Mouse (Mus musculus): ENCODE measurements around the gene Pbx3. TPM values are rescaled to one million over a fixed set of nuclear protein-coding genes. Genes with fewer than 3 reads are reported as not detected.

Gene Pbx3
- 1 to 10 TPM; 8.6 to 9.0 TPM for total RNA-seq (2021)

DNA sequence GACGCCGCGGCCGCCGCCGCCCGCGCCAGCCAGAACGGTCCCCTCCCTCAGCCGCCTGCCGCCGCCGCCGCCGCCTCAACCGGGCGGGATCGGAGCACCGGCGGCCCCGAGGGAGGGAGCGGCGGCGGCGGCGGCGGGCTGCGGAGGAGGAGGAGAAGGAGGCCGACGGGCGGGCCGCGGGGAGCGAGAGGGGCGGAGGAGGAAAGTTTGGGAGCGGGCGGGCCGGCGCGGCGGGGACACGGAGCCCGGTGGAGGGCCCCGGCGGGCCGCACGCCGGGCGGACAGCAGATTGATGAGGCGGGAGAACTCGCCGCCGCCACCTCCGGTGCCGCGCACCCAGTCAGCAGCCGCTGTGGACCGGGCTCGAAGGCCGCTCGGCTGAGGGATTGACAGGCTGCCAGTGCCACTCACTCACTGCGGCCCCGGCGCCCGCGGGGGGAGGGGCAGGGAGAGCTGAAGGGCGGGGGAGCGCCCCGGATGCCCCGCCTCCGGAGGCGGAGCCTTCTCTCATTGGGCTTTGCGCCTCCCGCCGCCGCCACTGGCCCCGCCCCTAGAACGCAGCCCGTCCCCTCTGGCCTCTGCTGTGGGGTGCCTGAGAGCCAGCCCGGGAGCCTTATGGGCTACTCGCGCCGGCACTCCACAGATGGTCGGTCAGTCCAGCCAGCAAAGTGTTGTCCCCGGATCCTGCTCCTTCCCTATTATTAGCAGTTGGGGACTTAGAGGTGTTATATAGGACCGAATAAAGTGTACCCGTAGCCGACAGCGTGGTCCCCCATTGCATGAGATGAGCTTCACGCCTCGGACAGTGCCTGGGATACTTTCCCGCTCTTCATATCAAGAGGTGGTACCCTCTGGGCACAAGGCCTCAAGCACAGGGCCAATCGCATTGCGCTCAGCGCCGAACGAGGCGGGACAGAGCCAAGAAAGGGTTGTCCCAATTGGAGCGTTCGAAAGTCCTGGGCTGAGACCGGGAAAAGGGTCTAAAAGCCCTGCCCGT, at the start of gene Pbx3:
Pbx3 (minus strand) TSS at position 838 of the 997 bp plus-strand sequence.
- intact Hi-C loops (cut with DNase I), result loop anchor here (2.0 to 5.0 kb wide), 2 partner anchors 32 to 125 kb away; no protein-coding TSS in a partner anchor
- DNase-seq, result peak; percentile 96 to 98

DNA sequence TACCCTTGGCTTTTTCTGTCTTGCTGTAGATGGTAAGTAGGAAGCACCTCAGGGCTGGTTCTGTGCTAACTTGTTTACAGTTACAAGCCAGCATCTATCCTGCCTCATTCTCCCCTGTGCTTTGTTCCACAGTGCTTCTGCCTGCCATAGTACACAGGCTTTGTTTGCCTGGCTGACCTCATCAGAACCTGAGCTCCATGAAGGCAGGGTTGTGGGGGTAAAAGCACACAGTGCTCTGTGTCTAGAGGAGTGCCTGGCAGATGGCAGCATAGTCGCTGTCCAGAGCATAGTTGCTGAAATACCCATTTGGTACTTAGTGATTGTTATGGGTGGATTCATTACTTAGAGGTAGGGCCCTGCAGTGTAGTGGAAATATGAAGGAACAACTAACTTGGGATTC, 47.3 kb upstream of the Pbx3 start:
- DNase-seq, result no peak

DNA sequence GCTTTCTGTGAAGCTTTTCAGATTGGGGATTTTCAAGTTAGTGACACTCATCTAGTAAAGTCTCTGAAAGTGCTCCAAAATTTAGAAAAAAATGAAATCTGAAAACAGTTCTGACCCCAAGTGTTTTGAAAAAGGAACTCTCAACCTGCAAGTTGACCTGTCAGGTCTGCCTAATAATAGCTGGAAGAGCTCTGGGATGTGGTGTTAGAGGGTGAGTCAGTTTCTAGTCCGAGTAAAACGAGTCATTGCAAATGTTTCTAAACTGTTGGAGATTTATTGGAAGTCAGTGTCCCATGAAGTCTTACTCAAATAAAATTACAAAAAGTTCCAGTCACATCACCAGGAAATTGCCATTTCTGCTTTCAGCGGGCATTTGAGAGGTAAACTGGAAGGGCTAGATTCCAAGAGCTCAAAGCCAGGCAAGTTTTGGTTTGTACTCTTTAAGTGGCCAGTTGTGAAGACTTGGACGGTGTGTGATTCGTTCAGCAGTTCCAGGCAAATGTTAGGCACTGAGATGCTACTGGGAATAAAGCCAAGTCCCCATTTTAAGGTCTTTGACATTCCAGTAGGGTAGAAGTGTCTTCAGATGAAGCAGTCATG, 36.9 kb upstream of the Pbx3 start:
- intact Hi-C loops (cut with DNase I), result loop anchor here (5.0 kb wide), 2 partner anchors 97 to 107 kb away; no protein-coding TSS in a partner anchor
- DNase-seq, result no peak

More for the DNA sequence above, 47.3 kb upstream of the Pbx3 start:
- intact Hi-C loops (cut with DNase I), result no loop called here

DNA sequence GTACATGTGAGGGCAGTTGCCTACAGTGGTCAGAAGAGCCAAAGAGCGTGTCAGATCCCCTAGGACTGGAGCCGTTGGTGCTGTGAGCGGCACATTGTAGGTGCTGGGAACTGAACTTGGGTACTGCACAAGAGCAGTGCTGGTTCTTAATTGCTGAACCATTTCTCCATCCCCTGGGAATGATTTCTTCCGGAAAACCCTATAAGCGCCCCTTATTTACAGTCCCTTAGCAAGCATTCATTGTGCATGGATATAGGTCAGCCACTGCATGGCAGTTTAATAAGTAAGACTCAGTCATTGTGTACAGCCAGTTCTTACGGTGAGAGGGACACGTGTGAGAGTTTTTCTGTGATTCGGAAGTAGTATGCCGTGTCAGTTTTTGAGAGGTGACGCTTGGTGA, 35.4 kb upstream of the Pbx3 start:
- intact Hi-C loops (cut with DNase I), result loop anchor here (5.0 kb wide), 1 partner anchor 109 kb away; no protein-coding TSS in a partner anchor
- DNase-seq, result no peak

DNA sequence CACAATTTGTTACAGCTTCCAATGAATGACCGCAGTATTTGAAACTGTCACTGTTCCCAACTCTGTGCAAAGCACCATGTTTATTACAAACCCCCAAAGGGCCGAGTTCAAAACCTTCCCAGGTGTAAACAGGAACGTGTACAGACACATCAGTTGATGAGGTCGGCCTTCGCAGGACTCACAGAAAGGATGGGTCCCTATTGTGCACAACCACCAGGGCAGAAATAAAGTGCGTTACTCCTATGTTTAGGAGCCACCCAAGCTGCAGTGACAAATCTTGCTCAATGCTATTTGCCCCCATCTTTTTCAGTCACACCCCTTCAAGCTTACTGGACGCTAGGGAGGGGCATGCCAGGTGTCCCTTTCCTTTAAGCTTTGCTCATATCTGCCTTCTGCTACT, 34.7 kb upstream of the Pbx3 start:
- intact Hi-C loops (cut with DNase I), result loop anchor here (5.0 kb wide), 1 partner anchor 110 kb away; no protein-coding TSS in a partner anchor
- DNase-seq, result no peak

DNA sequence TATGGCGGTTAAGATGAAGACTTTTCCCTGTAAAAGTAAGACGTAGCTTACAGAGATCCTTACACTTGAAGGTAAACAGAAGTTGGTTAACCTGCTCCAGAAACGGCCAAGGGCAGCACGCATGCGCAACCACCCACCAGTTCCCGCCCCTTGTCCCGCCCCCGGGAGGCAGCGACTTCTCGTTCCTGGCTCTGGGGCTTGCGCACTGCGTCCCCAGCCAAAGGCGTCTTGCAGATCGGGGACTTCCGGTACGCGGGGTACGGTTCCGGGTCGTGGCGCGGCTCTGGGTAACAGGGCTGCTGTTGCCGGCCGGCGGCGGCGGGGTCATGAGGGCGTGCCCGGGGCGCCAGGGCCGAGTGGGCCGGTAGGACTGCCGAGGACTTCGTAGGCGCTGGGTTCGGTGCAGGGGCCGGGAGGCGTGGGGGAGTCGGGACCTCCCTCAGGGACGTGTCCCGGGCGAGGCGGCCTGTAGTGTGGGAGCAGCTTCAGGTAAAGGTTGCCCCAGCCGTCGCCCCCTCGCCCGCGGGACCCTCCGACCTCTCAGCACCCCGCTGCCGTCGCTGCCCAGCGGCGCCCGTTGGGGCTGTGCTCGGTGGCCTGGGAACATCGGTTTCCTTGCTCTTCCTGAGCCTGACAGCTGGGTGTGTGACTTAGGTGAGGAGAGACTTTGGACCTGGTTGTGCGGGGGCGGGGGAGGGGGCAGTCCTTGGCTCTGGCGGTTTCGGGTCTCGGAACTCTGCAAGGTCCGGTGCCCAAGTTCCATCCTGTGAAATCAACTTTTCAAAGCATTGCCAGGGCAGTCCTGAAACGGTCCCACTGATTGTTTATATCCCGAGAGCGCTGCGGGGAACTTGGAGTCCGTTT, 33.9 kb upstream of the Pbx3 start, which contains the start of gene Mapkap1:
Mapkap1 (plus strand) TSS at position 171 of the 864 bp plus-strand sequence.
- intact Hi-C loops (cut with DNase I), result loop anchor here (5.0 kb wide), 1 partner anchor 110 kb away; no protein-coding TSS in a partner anchor
- DNase-seq, result peak; percentile 96 to 97

DNA sequence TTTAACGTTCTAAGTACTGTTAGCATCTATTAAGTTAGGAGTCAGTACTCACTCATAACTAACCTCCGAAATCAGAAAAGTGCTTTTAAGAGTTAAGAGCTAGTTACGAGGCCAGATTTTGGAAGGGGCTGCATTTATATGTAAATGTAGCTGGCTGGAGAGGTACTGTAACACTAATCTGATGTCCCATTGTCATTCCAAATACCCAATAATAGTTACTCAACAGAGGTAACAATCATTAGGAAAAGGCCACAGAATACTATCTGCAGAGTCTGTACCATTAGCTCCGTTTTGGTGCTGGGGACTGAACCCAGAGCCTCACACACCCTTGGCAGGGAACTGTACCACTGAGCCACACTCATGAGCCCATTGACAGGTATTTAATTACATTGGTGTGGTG, 26.6 kb upstream of the Pbx3 start:
- intact Hi-C loops (cut with DNase I), result no loop called here
- no peak for DNase-seq

DNA sequence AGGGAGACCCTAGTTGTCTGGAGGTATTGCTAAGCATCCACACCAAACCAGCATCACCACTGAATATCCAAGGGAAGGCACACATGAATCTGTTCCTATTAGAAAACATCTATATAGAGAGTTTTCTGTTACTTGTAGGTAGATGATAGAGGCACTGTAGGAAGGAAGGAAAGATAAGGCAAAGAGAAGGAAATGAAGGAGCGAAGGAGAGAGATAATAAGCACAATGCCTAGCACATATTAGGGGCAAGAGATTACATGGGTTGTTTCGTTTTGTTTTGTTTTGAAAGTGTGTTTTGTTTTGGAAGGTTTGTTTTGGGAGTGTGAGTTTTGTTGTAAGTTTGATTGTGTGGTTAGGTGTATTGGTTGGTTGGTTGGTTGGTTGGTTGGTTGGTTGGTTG, 6.0 kb upstream of the Pbx3 start:
- no peak for DNase-seq
- intact Hi-C loops (cut with DNase I), result no loop called here

DNA sequence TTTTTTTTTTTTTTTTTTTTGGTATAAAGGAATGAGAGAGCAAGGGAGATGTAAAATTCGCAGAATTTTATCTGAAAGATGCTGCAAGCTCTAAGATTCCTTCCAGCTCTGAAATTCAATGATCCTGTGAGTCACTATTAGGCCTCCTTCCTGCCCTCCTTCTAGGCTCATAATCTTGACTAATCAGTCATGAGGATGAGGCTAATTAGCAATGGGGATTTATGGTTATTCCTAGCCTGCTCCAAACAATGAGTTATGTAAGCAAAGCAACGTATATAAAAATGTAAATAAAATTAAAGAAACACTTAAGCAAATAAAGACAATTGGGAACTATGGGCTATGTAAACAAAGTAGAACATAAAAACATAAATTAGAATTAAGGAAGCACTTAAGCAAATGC, 1.4 kb upstream of the Pbx3 start:
- no peak for DNase-seq
- intact Hi-C loops (cut with DNase I), result loop anchor here (5.0 kb wide), 1 partner anchor 127 kb away; no protein-coding TSS in a partner anchor

DNA sequence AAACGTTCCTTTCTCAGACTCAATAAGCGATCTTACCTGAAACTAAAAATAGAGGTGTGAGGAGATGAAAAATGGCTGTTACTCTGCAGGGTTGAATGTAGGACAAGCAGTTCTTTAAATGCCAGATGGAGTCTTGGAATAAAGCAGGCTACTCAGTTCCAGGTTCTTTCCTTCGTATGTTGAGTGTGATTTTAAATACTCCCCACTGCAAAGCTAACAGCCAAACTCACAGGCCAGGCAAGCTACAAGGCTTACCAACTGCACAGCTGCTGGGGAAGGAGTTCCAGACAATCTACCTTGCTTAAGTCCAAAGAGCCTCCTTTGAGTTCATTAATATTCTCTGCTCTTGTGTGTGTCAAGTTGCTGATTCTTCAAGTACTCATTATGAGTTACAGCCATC, 944 bp upstream of the Pbx3 start:
- intact Hi-C loops (cut with DNase I), result loop anchor here (2.0 to 5.0 kb wide), 2 partner anchors 31 to 127 kb away; no protein-coding TSS in a partner anchor
- DNase-seq, result no peak

DNA sequence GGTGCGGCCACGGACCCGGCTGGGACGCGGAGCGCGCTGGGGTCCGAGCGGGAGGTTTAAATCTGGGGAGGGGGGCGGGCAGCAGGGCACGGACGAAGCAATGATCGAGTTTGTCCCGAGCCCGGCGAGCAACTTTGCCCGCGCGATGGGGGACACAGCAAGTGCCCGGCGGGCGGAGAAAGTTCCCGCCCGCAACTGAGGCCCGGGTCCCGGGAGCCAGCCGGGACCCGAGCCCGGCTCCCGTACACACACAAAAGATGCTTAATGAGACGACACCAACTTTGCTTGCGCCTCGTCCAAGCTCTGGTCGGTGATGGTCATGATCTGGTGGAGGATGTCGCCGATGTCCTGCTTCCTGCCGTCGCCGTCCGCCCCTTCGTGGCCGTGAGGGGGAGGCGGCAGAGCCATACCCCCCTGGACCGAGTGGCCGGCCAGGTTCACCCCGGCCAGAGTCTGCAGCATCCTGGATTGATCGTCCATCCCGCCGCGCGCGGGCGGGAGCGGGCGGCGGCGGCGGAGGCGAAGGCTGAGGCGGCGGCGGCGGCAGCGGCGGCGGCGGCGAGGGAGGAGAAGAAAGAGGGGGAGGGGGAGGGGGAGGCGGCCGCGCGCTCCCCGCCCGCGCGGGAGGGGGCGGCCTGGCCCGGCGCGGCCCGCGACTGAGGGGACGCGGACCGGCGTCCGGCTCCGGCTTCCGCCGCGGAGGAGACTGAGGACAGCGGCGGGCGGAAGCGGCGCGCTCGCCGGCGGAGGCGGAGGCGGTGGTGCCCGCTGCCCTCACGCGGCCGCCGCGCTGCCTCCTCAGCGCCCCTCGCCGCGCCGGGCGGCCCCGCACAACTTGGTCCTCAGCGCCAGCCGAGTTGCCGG, 1.3 kb downstream of the Pbx3 start:
- intact Hi-C loops (cut with DNase I), result loop anchor here (2.0 to 5.0 kb wide), 2 partner anchors 33 to 124 kb away; no protein-coding TSS in a partner anchor
- peak; percentile 55 to 73 for DNase-seq

DNA sequence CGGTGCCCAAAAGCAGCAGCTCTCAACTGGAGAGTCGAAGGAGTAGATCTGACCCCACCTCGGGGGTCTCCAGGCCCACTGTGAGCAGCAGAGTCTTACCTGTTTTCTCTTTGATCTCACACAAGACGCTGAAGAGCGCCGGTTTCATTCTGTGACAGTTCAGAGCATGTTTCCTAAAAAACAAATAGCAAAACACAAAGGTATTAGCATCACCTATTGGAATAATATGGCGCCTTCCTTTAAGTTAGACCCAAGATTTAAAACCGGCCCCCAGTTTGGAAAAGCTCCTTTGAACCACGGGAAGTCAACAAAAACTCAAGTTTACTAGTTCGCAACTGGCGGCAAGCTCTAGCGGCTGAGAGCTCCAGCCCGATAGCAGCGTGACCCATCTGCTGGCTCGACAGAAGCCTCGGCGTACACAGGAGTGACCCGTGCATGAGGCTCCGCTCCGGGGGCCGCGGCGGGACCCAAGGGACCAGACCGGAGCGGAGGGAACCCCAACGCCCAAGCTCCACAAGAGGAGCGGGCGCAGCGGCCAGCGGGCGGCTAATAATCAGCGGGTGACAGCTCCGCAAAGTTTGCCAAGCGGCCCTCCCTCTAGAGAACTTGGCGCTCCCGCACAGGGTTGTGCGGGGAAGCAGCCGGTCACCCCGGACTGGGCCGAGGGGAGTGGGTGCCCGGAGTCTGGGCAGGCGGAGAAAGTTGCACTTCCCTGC, 2.1 kb downstream of the Pbx3 start:
- peak; percentile 46 to 58 for DNase-seq
- intact Hi-C loops (cut with DNase I), result loop anchor here (5.0 kb wide), 1 partner anchor 124 kb away; no protein-coding TSS in a partner anchor

DNA sequence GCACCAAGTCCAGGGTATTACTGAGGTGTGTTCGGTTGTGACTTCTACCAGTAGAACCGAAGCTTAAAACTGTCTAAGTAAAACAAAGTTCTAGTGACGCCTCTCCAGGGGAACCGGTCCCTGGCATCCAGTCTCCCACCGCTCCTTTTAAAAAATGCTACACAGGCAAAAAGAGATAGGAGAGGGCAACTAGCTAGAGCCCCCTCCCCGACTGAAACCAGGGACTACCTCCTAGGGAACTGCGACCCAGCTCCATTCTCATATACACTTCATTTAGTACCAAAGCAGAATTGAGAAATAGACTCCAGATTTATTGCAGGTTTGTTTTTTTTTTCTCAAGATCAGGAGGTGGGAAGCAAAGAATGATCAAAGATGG, 2.6 kb downstream of the Pbx3 start:
- no peak for DNase-seq
- intact Hi-C loops (cut with DNase I), result loop anchor here (5.0 kb wide), 1 partner anchor 123 kb away; no protein-coding TSS in a partner anchor

DNA sequence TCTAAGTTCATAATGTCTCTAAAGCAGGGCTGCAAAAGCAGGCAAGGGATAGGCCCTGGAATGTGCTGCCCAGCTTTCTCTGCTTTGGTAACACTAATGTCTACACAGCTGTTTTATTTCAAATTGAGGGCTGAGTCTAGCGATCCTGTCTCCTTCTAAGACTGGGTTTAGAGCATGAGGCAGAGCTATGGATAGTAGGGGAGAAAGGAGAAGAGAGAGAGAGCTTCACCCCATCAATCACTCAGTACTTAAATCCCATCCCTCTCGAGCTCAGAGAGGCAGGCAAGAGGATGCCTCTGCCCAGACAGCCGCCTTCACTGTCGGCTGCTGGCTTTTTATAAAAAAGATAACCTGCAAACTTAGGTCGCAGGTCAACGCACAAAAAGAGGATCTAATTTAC, 4.5 kb downstream of the Pbx3 start:
- intact Hi-C loops (cut with DNase I), result no loop called here
- DNase-seq, result no peak

DNA sequence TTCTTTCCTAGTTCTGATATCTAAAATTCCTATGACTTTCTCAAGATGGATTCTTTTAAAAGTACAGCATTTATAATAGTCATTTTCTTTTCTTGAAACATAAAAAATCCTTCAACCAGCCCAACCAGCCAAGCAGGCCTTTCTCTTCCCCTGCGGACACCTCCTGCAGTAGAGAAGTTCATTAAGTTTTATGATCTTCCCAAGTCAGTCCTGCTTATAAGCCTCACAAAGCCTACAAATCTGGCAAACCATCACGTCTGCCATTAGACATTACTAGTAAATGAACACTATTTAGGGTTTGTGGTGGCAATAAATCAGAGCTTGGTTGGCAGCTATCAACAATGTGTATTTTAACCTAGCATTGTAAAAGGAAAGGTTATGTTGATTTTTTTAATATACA, 5.9 kb downstream of the Pbx3 start:
- intact Hi-C loops (cut with DNase I), result no loop called here
- DNase-seq, result no peak

DNA sequence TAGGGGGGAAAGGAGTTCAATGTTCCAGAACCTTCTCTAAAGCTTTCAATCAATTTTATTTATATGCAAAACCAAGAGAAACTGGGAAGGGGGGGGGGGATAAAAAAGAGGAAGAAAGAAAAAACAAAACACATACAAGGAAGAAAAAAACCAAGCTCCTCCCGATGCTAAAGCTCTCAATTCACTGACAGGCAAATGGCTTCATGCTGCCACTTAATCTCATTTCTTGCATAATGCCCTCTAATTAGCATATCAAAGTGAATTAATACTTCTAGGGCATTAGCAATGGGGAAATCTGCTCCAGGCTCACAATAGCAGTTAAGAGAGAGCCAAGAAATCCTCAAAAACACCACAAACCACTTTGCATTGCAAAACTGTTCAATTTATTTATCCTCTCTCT, 9.3 kb downstream of the Pbx3 start:
- no peak for DNase-seq
- intact Hi-C loops (cut with DNase I), result no loop called here

DNA sequence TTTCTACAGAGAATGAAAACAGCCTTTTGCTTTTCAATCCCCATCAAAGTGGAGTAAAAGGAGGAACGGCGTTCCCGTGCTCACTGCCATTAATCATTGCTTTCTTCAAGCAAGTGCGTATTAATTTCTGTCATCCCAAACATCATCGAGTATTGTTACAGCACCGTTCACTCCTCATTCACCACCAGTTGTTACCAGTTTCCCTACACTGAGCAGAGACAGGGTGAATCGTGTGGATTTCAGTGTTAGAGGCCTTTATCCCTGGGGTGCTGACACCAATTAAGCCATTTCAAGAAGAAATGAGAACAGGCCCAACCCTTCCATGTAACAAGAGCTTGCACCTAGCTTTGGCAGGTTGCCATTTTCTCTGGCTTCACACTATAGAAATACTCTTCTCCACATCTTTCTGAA, 17.1 kb downstream of the Pbx3 start:
- intact Hi-C loops (cut with DNase I), result no loop called here
- no peak for DNase-seq

DNA sequence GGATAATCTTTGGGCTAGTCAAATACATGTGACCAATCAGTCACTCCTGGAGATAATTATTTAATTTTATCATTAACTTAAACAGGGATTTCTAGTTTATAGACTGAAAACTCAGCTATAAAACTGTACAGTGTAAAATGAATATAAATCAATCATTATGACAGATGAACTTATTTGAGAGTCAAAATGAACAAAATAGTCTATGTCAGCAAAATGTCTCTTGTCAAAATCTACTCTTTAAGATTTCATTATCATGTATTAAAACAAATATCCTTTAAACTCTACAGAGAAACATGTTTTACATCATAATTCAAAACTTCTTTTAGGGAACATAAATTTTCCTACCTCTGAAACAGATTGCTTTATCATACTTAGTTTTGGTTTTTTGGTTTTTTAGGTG, 20.9 kb downstream of the Pbx3 start:
- no peak for DNase-seq
- intact Hi-C loops (cut with DNase I), result no loop called here

DNA sequence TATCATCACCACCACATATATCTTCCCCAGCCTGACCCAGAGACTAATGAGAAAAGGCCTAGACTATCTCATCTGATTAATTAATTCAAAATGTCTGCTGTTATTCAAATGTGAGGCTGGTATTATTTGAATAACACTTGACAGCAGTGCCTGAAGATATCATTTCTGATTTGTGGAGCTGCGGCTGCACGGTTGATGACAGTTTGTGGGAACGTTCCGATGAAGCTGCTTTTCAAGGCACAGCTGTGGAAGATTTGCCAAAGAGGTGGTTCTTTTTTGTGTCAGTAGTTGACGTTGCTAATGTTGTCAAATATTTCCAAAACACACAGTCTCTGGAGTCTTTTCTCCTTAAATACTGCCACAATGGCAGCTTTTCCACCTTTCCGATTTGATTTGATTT, 25.8 kb downstream of the Pbx3 start:
- intact Hi-C loops (cut with DNase I), result no loop called here
- no peak for DNase-seq

All from heart, postnatal 36 days (tissue).